Mouse (Mus musculus) liver, embryonic 11.5 days (tissue): ENCODE data around the gene Zbtb40. TPM values are rescaled to one million over a fixed set of nuclear protein-coding genes. Genes with fewer than 3 reads are reported as not detected.

Source experiments
- ATAC-seq: fragments of 200-750 bp; cut with Nextera tagmentation; replicated peaks from 2 replicates; pipeline ENCODE4 v1.8.0; 2017; ENCODE audit warnings: moderate number of reproducible peaks, mild to moderate bottlenecking, moderate TSS enrichment, moderate library complexity; ENCODE audit not compliant: low FRiP score
- DNase-seq: peaks from one replicate; pipeline ENCODE4 v3.0.0-alpha.2; 2017; ENCODE audit warnings: low spot score
- H3K27ac ChIP-seq: fragments of 300-500 bp; sonication (generic); 2 replicates; pipeline ENCODE4 v1.5.1; 2014; ENCODE audit warnings: mild to moderate bottlenecking, low read depth, low read length, control low read depth
- H3K27me3 ChIP-seq: fragments of 300-500 bp; sonication (generic); replicated peaks from 2 replicates; pipeline ENCODE4 v1.6.1; 2014; ENCODE audit warnings: low read length, mixed read lengths; ENCODE audit not compliant: control insufficient read depth, insufficient read depth
- H3K36me3 ChIP-seq: fragments of 300-500 bp; sonication (generic); 2 replicates; pipeline ENCODE4 v1.6.1; 2014; ENCODE audit warnings: mild to moderate bottlenecking, low read length, moderate library complexity, mixed read lengths; ENCODE audit not compliant: control insufficient read depth, insufficient read depth
- H3K4me1 ChIP-seq: fragments of 300-500 bp; sonication (generic); replicated peaks from 2 replicates; pipeline ENCODE4 v1.6.1; 2014; ENCODE audit warnings: low read length, mixed read lengths; ENCODE audit not compliant: control insufficient read depth, insufficient read depth
- H3K4me2 ChIP-seq: fragments of 300-500 bp; sonication (generic); 2 replicates; pipeline ENCODE4 v1.6.1; 2014; ENCODE audit warnings: mild to moderate bottlenecking, control low read depth, moderate library complexity
- H3K4me3 ChIP-seq: fragments of 300-500 bp; sonication (generic); 2 replicates; pipeline ENCODE4 v1.5.1; 2014; ENCODE audit warnings: low read depth, low read length, control low read depth
- H3K9ac ChIP-seq: fragments of 300-500 bp; sonication (generic); 2 replicates; pipeline ENCODE4 v1.6.1; 2014; ENCODE audit warnings: low read depth, low read length, control low read depth
- H3K9me3 ChIP-seq: fragments of 300-500 bp; sonication (generic); 2 replicates; pipeline ENCODE4 v1.6.1; 2016; ENCODE audit warnings: low read length, inconsistent platforms, mixed read lengths; ENCODE audit not compliant: control insufficient read depth
- WGBS: fragments of 180-500 bp; shearing (Covaris S2); extraction: QIAGEN DNeasy Blood & Tissue Kit; methylation state at CpG from one replicate; pipeline ENCODE4 v1.1.7; 2014; 5-methylcytosine and 5-hydroxymethylcytosine counted together
- polyA plus RNA-seq: library from polyadenylated mRNA; unstranded; fragments of >200 nt; fragmentation: Nextera tagmentation; extraction: Ambion mirVana; gene quantifications from 2 replicates; pipeline ENCODE4 v1.2.1, GENCODE M21; 2014

Zbtb40 gene
- polyA plus RNA-seq, 1 experiment from 2014 or later = 5.7 TPM

- H3K4me2 ChIP-seq = no peak overlapping the region
- DNase-seq = no peak
- WGBS = 90% methylated on average over 8 of the region's 8 CpGs
These were observed 6.6 kb downstream of the Zbtb40 start for GRCm38 (mm10) chr4:137042039-137042438.

GRCm38 (mm10) chr4:137041161-137041621 lies 7.4 kb downstream of the Zbtb40 start:
- no peak overlapping the region for H3K4me2 ChIP-seq
- H3K27me3 ChIP-seq = no peaks in the 10 kb centered on the region
- H3K9ac ChIP-seq = no peak overlapping the region
- H3K36me3 ChIP-seq = no peaks in the 10 kb centered on the region
- no peak overlapping the region for H3K4me3 ChIP-seq
- no peaks in the 10 kb centered on the region for H3K9me3 ChIP-seq
- ATAC-seq (no peak), DNase-seq (no peak)
- H3K27ac ChIP-seq = no peak overlapping the region
- WGBS = 79% methylated on average over 10 of the region's 10 CpGs
- 0 out of 2 replicates have a peak, but pooled peaks cover 5% of the 10 kb centered on the region for H3K4me1 ChIP-seq

More at GRCm38 (mm10) chr4:137042039-137042438, 6.6 kb downstream of the Zbtb40 start:
- no peaks in the 10 kb centered on the region for H3K9me3 ChIP-seq
- H3K4me3 ChIP-seq = no peak overlapping the region
- H3K36me3 ChIP-seq = no peaks in the 10 kb centered on the region
- no peaks in the 10 kb centered on the region for H3K27me3 ChIP-seq
- no peak overlapping the region for H3K9ac ChIP-seq
- 0 out of 2 replicates have a peak, but pooled peaks cover 5% of the 10 kb centered on the region for H3K4me1 ChIP-seq
- no peak overlapping the region for H3K27ac ChIP-seq
- ATAC-seq = no peak

- no peak for DNase-seq
- H3K27ac ChIP-seq = no peak overlapping the region
- no peaks in the 10 kb centered on the region for H3K9me3 ChIP-seq
These were observed 9.2 kb downstream of the Zbtb40 start for GRCm38 (mm10) chr4:137039441-137039840.

DNA sequence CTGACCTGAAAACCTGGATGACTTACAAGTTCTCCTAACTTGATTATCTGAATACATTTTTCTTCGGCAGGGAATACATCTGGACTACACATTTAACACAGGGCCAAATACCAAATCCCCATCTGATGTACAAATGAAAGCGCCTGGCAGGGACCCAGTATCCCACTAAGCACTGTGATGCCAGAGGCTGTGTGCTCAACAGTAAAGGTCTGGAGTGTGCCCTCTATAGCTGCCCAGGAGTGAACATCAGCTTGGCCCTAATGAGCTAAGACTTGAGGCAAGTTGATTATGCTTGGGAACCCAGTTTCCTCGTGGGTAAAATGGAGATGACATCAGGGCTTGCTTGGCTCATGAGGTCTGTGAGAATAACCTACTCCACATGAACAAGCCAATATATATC lies 10.1 kb downstream of the Zbtb40 start:
- no peak overlapping the region for H3K27ac ChIP-seq
- no peaks in the 10 kb centered on the region for H3K36me3 ChIP-seq
- 75% methylated on average over 3 of the region's 3 CpGs for WGBS
- no peak overlapping the region for H3K9ac ChIP-seq
- no peak for ATAC-seq
- H3K27me3 ChIP-seq = no peaks in the 10 kb centered on the region; the same call in 1 of the 2 replicates
- 0 out of 2 replicates have a peak, but pooled peaks cover 4% of the 10 kb centered on the region for H3K4me1 ChIP-seq
- H3K4me3 ChIP-seq = no peak overlapping the region
- H3K4me2 ChIP-seq = no peak overlapping the region
- no peak for DNase-seq
- no peaks in the 10 kb centered on the region for H3K9me3 ChIP-seq

More at GRCm38 (mm10) chr4:137039441-137039840, 9.2 kb downstream of the Zbtb40 start:
- H3K9ac ChIP-seq = no peak overlapping the region
- H3K27me3 ChIP-seq = no peaks in the 10 kb centered on the region; the same call in 1 of the 2 replicates
- 0 out of 2 replicates have a peak, but pooled peaks cover 5% of the 10 kb centered on the region for H3K4me1 ChIP-seq
- ATAC-seq = no peak
- H3K36me3 ChIP-seq = no peaks in the 10 kb centered on the region
- H3K4me3 ChIP-seq = no peak overlapping the region
- WGBS = 86% methylated on average over 7 of the region's 7 CpGs
- no peak overlapping the region for H3K4me2 ChIP-seq

GRCm38 (mm10) chr4:137038096-137038495 lies 10.5 kb downstream of the Zbtb40 start:
- Histone ChIP-seq H3K4me3 (no peak overlapping the region), H3K4me2 (no peak overlapping the region), H3K4me1 (0 out of 2 replicates have a peak, but pooled peaks cover under 1% of the 10 kb centered on the region), H3K9me3 (no peaks in the 10 kb centered on the region), H3K27ac (no peak overlapping the region), H3K9ac (no peak overlapping the region), H3K36me3 (no peaks in the 10 kb centered on the region), H3K27me3 (no peaks in the 10 kb centered on the region; the same call in 1 of the 2 replicates)
- no peak for DNase-seq
- ATAC-seq = no peak
- WGBS = 82% methylated on average over 8 of the region's 8 CpGs

- ATAC-seq = no peak
- H3K4me1 ChIP-seq = peaks cover 5% of the 10 kb centered on the region
- DNase-seq = no peak
- 63% methylated on average over 7 of the region's 7 CpGs for WGBS
- H3K27me3 ChIP-seq = no peaks in the 10 kb centered on the region; the same call in 1 of the 2 replicates
- H3K9ac ChIP-seq = no peak overlapping the region
- no peak overlapping the region for H3K4me3 ChIP-seq
- H3K4me2 ChIP-seq = no peak overlapping the region
- no peaks in the 10 kb centered on the region for H3K9me3 ChIP-seq
- H3K27ac ChIP-seq = no peak overlapping the region
- H3K36me3 ChIP-seq = no peaks in the 10 kb centered on the region
These were observed 15.3 kb downstream of the Zbtb40 start for GRCm38 (mm10) chr4:137033115-137033887.

DNA sequence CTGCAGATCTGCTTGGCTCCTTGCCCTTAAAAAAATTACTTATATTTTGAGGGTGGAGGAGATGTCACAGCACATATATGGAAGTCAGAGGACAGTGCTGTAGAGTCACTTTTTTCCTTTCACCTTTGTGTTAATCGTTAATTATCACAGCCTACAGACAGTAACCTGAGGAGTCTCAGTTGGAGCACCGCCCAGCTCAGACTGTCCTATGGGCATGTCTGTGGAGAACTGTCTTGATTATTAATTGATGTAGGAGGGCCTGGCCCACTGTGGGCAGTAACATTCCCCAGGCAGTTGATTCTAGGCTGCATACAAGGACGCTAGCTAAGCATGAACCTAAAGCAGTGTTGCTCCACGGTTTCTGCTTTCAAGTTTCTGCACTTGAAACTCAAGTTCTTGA lies 16.1 kb downstream of the Zbtb40 start:
- DNase-seq (no peak), ATAC-seq (no peak)
- WGBS = 86% methylated on average over 4 of the region's 4 CpGs
- peaks cover 5% of the 10 kb centered on the region for H3K4me1 ChIP-seq
- H3K36me3 ChIP-seq = no peaks in the 10 kb centered on the region
- H3K9ac ChIP-seq = no peak overlapping the region
- H3K9me3 ChIP-seq = no peaks in the 10 kb centered on the region
- no peak overlapping the region for H3K4me2 ChIP-seq
- H3K27ac ChIP-seq = no peak overlapping the region
- no peak overlapping the region for H3K4me3 ChIP-seq
- no peaks in the 10 kb centered on the region; the same call in 1 of the 2 replicates for H3K27me3 ChIP-seq

- DNase-seq (no peak), ATAC-seq (no peak)
- 90% methylated on average over 7 of the region's 7 CpGs for WGBS
- Histone ChIP-seq H3K9ac (no peak overlapping the region), H3K4me2 (no peak overlapping the region), H3K4me1 (peaks cover 13% of the 10 kb centered on the region), H3K27ac (no peak overlapping the region), H3K36me3 (no peaks in the 10 kb centered on the region), H3K9me3 (no peaks in the 10 kb centered on the region), H3K4me3 (no peak overlapping the region), H3K27me3 (no peaks in the 10 kb centered on the region; the same call in 1 of the 2 replicates)
These were observed 17.3 kb downstream of the Zbtb40 start for GRCm38 (mm10) chr4:137031319-137031718.

DNA sequence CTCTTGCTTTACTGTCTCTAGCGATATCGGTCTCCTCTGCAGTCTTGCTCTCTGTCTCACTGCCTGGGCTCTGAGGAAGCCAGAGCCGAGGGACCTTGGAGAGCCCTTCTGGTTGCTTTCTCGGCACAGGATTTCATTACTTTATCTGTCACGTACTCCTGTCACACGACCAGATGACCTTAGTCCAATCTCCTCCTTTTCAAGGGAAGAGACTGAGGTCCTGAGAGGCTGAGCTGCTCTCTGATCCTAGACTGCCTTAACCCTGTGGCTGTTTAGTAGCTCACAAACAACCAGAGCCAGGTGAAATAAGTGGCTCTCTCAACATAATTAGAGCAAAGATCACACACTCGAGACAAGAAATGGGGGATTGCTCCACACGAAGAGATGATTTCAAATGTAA lies 19.3 kb downstream of the Zbtb40 start:
- Histone ChIP-seq H3K4me3 (no peak overlapping the region), H3K9ac (no peak overlapping the region), H3K4me1 (peaks cover 32% of the 10 kb centered on the region), H3K36me3 (no peaks in the 10 kb centered on the region), H3K27me3 (no peaks in the 10 kb centered on the region), H3K9me3 (no peaks in the 10 kb centered on the region), H3K27ac (no peak overlapping the region), H3K4me2 (no peak overlapping the region)
- ATAC-seq (no peak), DNase-seq (no peak)
- 54% methylated on average over 8 of the region's 8 CpGs for WGBS
